Mouse (Mus musculus) forebrain, postnatal 0 days (tissue): Measurements from ENCODE around the gene Atp13a5. TPM values are rescaled to one million over a fixed set of nuclear protein-coding genes. Genes with fewer than 3 reads are reported as not detected.

Experiments
- ATAC-seq: fragments of 200-750 bp; cut with Nextera tagmentation; 2 replicates; pipeline ENCODE4 v1.8.0; 2017; ENCODE audit warnings: mild to moderate bottlenecking, moderate library complexity
- DNase-seq: peaks from one replicate; pipeline ENCODE4 v3.0.0-alpha.2; 2015
- H3K27ac ChIP-seq: fragments of 300-500 bp; sonication (generic); 2 replicates; pipeline ENCODE4 v1.5.1; 2014; ENCODE audit warnings: low read depth, mild to moderate bottlenecking, antibody characterized with exemption, low read length, moderate library complexity, mixed read lengths
- H3K27me3 ChIP-seq: fragments of 300-500 bp; sonication (generic); 2 replicates; pipeline ENCODE4 v1.6.1; 2014; ENCODE audit warnings: mild to moderate bottlenecking, low read length, mixed read lengths; ENCODE audit not compliant: insufficient read depth
- H3K36me3 ChIP-seq: fragments of 300-500 bp; sonication (generic); 2 replicates; pipeline ENCODE4 v1.6.1; 2014; ENCODE audit warnings: mild to moderate bottlenecking, moderate library complexity; ENCODE audit not compliant: insufficient read depth
- H3K4me1 ChIP-seq: fragments of 300-500 bp; sonication (generic); 2 replicates; pipeline ENCODE4 v1.6.1; 2014; ENCODE audit warnings: antibody characterized with exemption; ENCODE audit not compliant: insufficient read depth
- H3K4me2 ChIP-seq: fragments of 300-500 bp; sonication (generic); 2 replicates; pipeline ENCODE4 v1.6.1; 2014; ENCODE audit warnings: low read depth, mild to moderate bottlenecking, moderate library complexity
- H3K4me3 ChIP-seq: fragments of 300-500 bp; sonication (generic); 2 replicates; pipeline ENCODE4 v1.5.1; 2014; ENCODE audit warnings: low read depth, low read length, mixed read lengths
- H3K9ac ChIP-seq: fragments of 300-500 bp; sonication (generic); 2 replicates; pipeline ENCODE4 v1.6.1; 2014; ENCODE audit warnings: mild to moderate bottlenecking
- H3K9me3 ChIP-seq: fragments of 300-500 bp; sonication (generic); 2 replicates; pipeline ENCODE4 v1.6.1; 2016; ENCODE audit warnings: low read length
- CTCF ChIP-seq: sonication (generic); IDR thresholded peaks from 2 replicates; pipeline ENCODE4 v1.5.1; 2016; ENCODE audit warnings: antibody characterized with exemption, control low read depth, low read depth
- WGBS: fragments of 180-500 bp; shearing (Covaris S2); extraction: QIAGEN DNeasy Blood & Tissue Kit; methylation state at CpG from one replicate; pipeline ENCODE4 v1.1.7; 2014; 5-methylcytosine and 5-hydroxymethylcytosine counted together
- polyA plus RNA-seq: library from polyadenylated mRNA; unstranded; fragments of >200 nt; fragmentation: Nextera tagmentation; extraction: Ambion mirVana; gene quantifications from 2 replicates; pipeline ENCODE4 v1.2.1, GENCODE M21; 2015
- total RNA-seq: library from RNA; depleted of rRNA; stranded (reverse); fragments of >200 nt; gene quantifications from 2 replicates; pipeline ENCODE4 v1.2.3, GENCODE M21; 2014; rRNA removed

Atp13a5 gene
- total and polyA plus RNA-seq, 2 experiments from 2014 or later, result 3.3 to 5.3 TPM

DNA sequence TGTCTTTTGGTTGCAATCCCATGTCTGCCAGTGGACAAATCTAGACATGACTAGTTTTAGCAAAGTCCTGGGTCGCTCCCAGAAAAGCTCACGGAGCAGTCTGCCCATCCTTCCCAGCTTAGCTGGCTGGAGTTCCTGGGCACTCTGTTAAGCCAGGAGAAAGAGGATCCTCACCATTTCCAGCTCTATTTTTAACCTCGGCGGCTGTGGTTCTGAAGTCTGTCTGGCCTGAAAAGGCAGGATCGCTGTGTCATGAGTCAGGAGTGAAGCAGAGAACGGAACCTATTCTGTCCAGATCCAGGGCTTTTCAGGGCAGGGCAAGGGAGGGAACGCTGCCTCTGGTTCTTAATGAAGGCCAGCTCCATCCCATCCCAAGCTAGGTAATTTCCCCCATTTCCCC, 169.7 kb downstream of the Atp13a5 start:
- no peaks in the 10 kb centered on the region for H3K9me3 ChIP-seq
- no peaks in the 10 kb centered on the region for H3K36me3 ChIP-seq
- TF ChIP-seq CTCF, result no peak
- 71% methylated on average over 7 of the region's 7 CpGs for WGBS
- no peak overlapping the region for H3K27ac ChIP-seq
- no peak overlapping the region for H3K9ac ChIP-seq
- H3K4me1 ChIP-seq, result peaks cover 13% of the 10 kb centered on the region
- H3K27me3 ChIP-seq, result no peaks in the 10 kb centered on the region
- ATAC-seq (peak; percentile 21; the same call in 1 of the 2 replicates), DNase-seq (peak; percentile 24)
- no peak overlapping the region for H3K4me2 ChIP-seq
- no peak overlapping the region for H3K4me3 ChIP-seq

DNA sequence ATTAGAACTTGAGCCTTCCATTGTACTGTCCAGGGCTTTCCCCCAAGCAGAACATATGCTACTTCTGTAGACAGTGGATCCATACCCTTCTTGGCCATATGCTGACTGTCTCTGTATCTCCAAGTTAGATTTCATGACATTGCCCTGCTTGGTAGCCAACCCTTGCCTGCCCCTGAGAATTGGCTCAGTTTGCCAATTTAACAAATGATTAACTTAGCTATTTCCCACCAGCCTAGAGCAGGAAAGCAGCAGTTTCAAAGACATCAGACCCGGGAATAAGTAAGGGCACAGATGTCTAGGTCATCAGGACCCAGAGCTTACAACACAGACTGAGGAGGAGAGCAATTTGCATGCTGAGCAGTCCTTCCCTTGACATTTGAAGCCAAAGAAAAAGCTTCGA, 173.0 kb downstream of the Atp13a5 start:
- Histone ChIP-seq H3K27ac (peak overlapping the region; percentile 67), H3K4me3 (no peak overlapping the region), H3K9ac (no peak overlapping the region)

GRCm38 (mm10) chr16:29204875-29205274, 173.7 kb downstream of the Atp13a5 start:
- Histone ChIP-seq H3K36me3 (no peaks in the 10 kb centered on the region), H3K4me1 (peaks cover 6% of the 10 kb centered on the region; the same call in 1 of the 2 replicates), H3K9me3 (no peaks in the 10 kb centered on the region), H3K4me3 (no peak overlapping the region), H3K27ac (peak overlapping the region; percentile 67; the same call in 1 of the 2 replicates), H3K9ac (no peak overlapping the region), H3K27me3 (no peaks in the 10 kb centered on the region), H3K4me2 (no peak overlapping the region)
- ATAC-seq (peak; percentile 87), DNase-seq (peak; percentile 90)
- no peak for TF ChIP-seq CTCF
- 28% methylated on average over 7 of the region's 7 CpGs for WGBS

More for the DNA sequence above, 173.0 kb downstream of the Atp13a5 start:
- no peak for DNase-seq
- no peak for ATAC-seq
- Histone ChIP-seq H3K4me2 (no peak overlapping the region), H3K9me3 (no peaks in the 10 kb centered on the region), H3K27me3 (no peaks in the 10 kb centered on the region), H3K36me3 (no peaks in the 10 kb centered on the region), H3K4me1 (peaks cover 12% of the 10 kb centered on the region)
- TF ChIP-seq CTCF, result no peak
- WGBS, result 29% methylated on average over 2 of the region's 2 CpGs

DNA sequence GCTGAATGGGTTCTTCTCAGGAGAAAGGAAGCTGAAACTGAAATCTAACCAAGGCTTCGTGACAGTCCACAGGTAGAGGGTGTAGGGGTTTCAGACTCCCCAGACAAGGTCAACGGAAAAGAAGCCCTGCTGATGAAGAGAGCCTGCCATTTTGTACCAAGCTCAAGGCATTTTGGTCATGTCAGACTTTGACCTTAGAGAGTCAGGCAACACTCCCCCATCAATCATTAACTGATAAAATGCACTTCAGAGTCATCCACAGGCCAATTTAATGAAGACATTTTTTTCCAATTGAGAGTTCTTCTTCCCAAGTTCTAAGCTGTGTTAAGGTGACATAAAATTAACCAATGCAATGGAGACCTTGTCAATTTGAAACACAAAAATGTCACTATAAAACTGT, 177.4 kb downstream of the Atp13a5 start:
- DNase-seq (no peak), ATAC-seq (no peak)
- Histone ChIP-seq H3K27ac (no peak overlapping the region), H3K9ac (no peak overlapping the region), H3K36me3 (no peaks in the 10 kb centered on the region), H3K27me3 (no peaks in the 10 kb centered on the region), H3K4me2 (no peak overlapping the region), H3K4me3 (no peak overlapping the region), H3K9me3 (no peaks in the 10 kb centered on the region), H3K4me1 (peaks cover 6% of the 10 kb centered on the region; the same call in 1 of the 2 replicates)
- WGBS, result 83% methylated on average over 2 of the region's 2 CpGs
- no peak for TF ChIP-seq CTCF

DNA sequence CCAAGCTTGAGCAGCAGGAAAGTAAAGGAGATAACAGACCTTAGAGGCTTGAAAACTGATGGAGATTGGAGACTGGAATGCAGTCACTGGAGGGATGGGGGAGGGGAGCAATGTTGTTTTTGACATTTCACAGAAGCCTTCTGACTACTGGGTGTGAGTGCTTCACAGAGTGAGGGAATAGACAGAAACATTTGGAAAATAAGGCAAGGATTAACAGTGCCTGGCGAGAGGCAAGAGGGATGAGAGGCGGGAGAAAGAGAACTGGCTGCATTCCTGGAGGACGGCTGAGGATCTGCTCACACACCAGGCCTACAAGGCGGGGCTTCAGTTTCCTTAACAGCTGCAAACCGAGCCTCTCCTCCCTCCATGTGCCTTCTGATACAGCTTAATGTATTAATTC, 180.1 kb downstream of the Atp13a5 start:
- peak; percentile 88 for ATAC-seq

DNA sequence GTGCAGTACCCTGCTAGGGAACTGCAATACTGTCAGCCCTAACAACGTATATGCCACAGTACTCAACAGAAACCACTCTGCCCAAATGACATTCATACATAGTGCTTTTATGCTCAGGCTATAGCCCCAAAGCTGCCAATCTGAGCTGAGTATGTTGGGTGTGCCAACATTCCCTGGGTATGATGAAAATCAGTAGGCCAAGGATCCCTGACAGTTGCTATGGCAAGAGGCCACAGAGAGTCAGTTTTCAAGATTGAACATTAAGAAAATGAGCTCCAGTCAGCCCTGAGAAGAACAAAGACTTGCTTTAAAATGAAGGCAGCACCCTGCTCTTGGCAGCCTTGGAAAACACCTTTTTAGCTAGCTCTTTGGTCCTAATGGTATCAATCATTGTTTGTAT, 183.4 kb downstream of the Atp13a5 start:
- no peak overlapping the region for H3K4me3 ChIP-seq
- DNase-seq (peak; percentile 34), ATAC-seq (peak; percentile 17; the same call in 1 of the 2 replicates)
- H3K9me3 ChIP-seq, result no peaks in the 10 kb centered on the region
- H3K9ac ChIP-seq, result no peak overlapping the region
- H3K27ac ChIP-seq, result no peak overlapping the region
- no peaks in the 10 kb centered on the region for H3K36me3 ChIP-seq
- 71% methylated on average over 1 of the region's 1 CpGs for WGBS
- no peaks in the 10 kb centered on the region for H3K27me3 ChIP-seq
- no peak for TF ChIP-seq CTCF
- H3K4me1 ChIP-seq, result no peaks in the 10 kb centered on the region
- no peak overlapping the region for H3K4me2 ChIP-seq

More for the DNA sequence above, 180.1 kb downstream of the Atp13a5 start:
- Histone ChIP-seq H3K9ac (no peak overlapping the region), H3K27me3 (no peaks in the 10 kb centered on the region), H3K4me1 (no peaks in the 10 kb centered on the region), H3K36me3 (no peaks in the 10 kb centered on the region), H3K4me3 (no peak overlapping the region), H3K27ac (no peak overlapping the region), H3K9me3 (no peaks in the 10 kb centered on the region), H3K4me2 (no peak overlapping the region)
- WGBS, result 20% methylated on average over 5 of the region's 5 CpGs
- no peak for TF ChIP-seq CTCF
- DNase-seq, result peak; percentile 73

GRCm38 (mm10) chr16:29193981-29194380, 184.6 kb downstream of the Atp13a5 start:
- 68% methylated on average over 4 of the region's 4 CpGs for WGBS
- Histone ChIP-seq H3K4me2 (no peak overlapping the region), H3K9ac (no peak overlapping the region), H3K4me3 (no peak overlapping the region), H3K36me3 (no peaks in the 10 kb centered on the region), H3K4me1 (no peaks in the 10 kb centered on the region), H3K27me3 (no peaks in the 10 kb centered on the region), H3K9me3 (no peaks in the 10 kb centered on the region), H3K27ac (no peak overlapping the region)
- no peak for ATAC-seq
- TF ChIP-seq CTCF, result no peak
- DNase-seq, result no peak

GRCm38 (mm10) chr16:29192911-29193310, 185.6 kb downstream of the Atp13a5 start:
- H3K4me1 ChIP-seq, result no peaks in the 10 kb centered on the region
- TF ChIP-seq CTCF, result no peak
- H3K4me2 ChIP-seq, result no peak overlapping the region
- H3K27ac ChIP-seq, result no peak overlapping the region
- no peak overlapping the region for H3K4me3 ChIP-seq
- H3K36me3 ChIP-seq, result no peaks in the 10 kb centered on the region
- no peaks in the 10 kb centered on the region for H3K9me3 ChIP-seq
- ATAC-seq, result no peak
- no peak for DNase-seq
- no peaks in the 10 kb centered on the region for H3K27me3 ChIP-seq
- no peak overlapping the region for H3K9ac ChIP-seq
- 37% methylated on average over 5 of the region's 5 CpGs for WGBS

Other genes with a start within 250 kb of the Atp13a5 start
- 9.0 and 10.9 TPM in 2 replicates for gene Hrasls, start 169.0 kb downstream of the Atp13a5 start, total RNA-seq
- gene Hrasls, start 169.0 kb downstream of the Atp13a5 start, polyA plus RNA-seq, result 4.3 and 6.3 TPM in 2 replicates
- gene Atp13a4, start 166.1 kb upstream of the Atp13a5 start, total RNA-seq, result 1.1 and 1.8 TPM in 2 replicates
- 1.8 and 1.9 TPM in 2 replicates for gene Atp13a4, start 166.1 kb upstream of the Atp13a5 start, polyA plus RNA-seq
- gene Opa1, start 200.6 kb upstream of the Atp13a5 start, total RNA-seq, result 95.0 and 99.9 TPM in 2 replicates
- gene Opa1, start 200.6 kb upstream of the Atp13a5 start, polyA plus RNA-seq, result 30.7 and 42.8 TPM in 2 replicates